Mouse (Mus musculus) midbrain, postnatal 0 days (tissue): Measurements from ENCODE around the gene Ccdc60. TPM values are rescaled to one million over a fixed set of nuclear protein-coding genes. Genes with fewer than 3 reads are reported as not detected.
A peak's percentile ranks its signal among the peaks of the same experiment; 100 is the strongest.
"Not testable (repeated sequence)": the region's sequence is repeated elsewhere in the genome, so short reads cannot be mapped to it uniquely, and the experiment has no call there.

Source experiments
- ATAC-seq: fragments of 200-750 bp; cut with Nextera tagmentation; 2 replicates; pipeline ENCODE4 v1.8.0; 2017; ENCODE audit warnings: moderate number of reproducible peaks, mild to moderate bottlenecking, moderate TSS enrichment, moderate library complexity; ENCODE audit not compliant: low FRiP score
- DNase-seq: peaks from one replicate; pipeline ENCODE4 v3.0.0-alpha.2; 2015; ENCODE audit warnings: low spot score
- H3K27ac ChIP-seq: fragments of 300-500 bp; sonication (generic); 2 replicates; pipeline ENCODE4 v1.5.1; 2014; ENCODE audit warnings: low read depth, mild to moderate bottlenecking, low read length, mixed read lengths
- H3K27me3 ChIP-seq: fragments of 300-500 bp; sonication (generic); 2 replicates; pipeline ENCODE4 v1.6.1; 2014; ENCODE audit warnings: low read length, control low read depth, mixed read lengths; ENCODE audit not compliant: insufficient read depth
- H3K36me3 ChIP-seq: fragments of 300-500 bp; sonication (generic); 2 replicates; pipeline ENCODE4 v1.6.1; 2014; ENCODE audit warnings: low read length, control low read depth, mixed read lengths; ENCODE audit not compliant: insufficient read depth
- H3K4me1 ChIP-seq: fragments of 300-500 bp; sonication (generic); 2 replicates; pipeline ENCODE4 v1.6.1; 2014; ENCODE audit warnings: mild to moderate bottlenecking, control low read depth, antibody characterized with exemption, low read length, mixed read lengths; ENCODE audit not compliant: insufficient read depth
- H3K4me2 ChIP-seq: fragments of 300-500 bp; sonication (generic); 2 replicates; pipeline ENCODE4 v1.6.1; 2014; ENCODE audit warnings: low read depth, mild to moderate bottlenecking, low read length, mixed read lengths; ENCODE audit not compliant: poor library complexity, severe bottlenecking
- H3K4me3 ChIP-seq: fragments of 300-500 bp; sonication (generic); 2 replicates; pipeline ENCODE4 v1.5.1; 2014; ENCODE audit warnings: low read depth, mild to moderate bottlenecking, low read length, moderate library complexity
- H3K9ac ChIP-seq: fragments of 300-500 bp; sonication (generic); replicated peaks from 2 replicates; pipeline ENCODE4 v1.6.1; 2014; ENCODE audit warnings: mild to moderate bottlenecking, low read length, moderate library complexity, mixed read lengths; ENCODE audit not compliant: poor library complexity, severe bottlenecking
- H3K9me3 ChIP-seq: fragments of 300-500 bp; sonication (generic); 2 replicates; pipeline ENCODE4 v1.6.1; 2016; ENCODE audit warnings: low read length, control low read depth
- CTCF ChIP-seq: IDR thresholded peaks from 2 replicates; pipeline ENCODE4 v1.5.1; 2016; ENCODE audit warnings: antibody characterized with exemption, mild to moderate bottlenecking
- WGBS: fragments of 180-500 bp; shearing (Covaris S2); extraction: QIAGEN DNeasy Blood & Tissue Kit; methylation state at CpG from one replicate; pipeline ENCODE4 v1.1.7; 2014; 5-methylcytosine and 5-hydroxymethylcytosine counted together
- polyA plus RNA-seq: library from polyadenylated mRNA; unstranded; fragments of >200 nt; fragmentation: Nextera tagmentation; extraction: Ambion mirVana; gene quantifications from 2 replicates; pipeline ENCODE4 v1.2.1, GENCODE M21; 2015
- total RNA-seq: library from RNA; depleted of rRNA; stranded (reverse); fragments of >200 nt; gene quantifications from 2 replicates; pipeline ENCODE4 v1.2.3, GENCODE M21; 2014

The Ccdc60 gene
- total and polyA plus RNA-seq, 2 experiments from 2014 or later: 2.2 to 2.6 TPM

DNA sequence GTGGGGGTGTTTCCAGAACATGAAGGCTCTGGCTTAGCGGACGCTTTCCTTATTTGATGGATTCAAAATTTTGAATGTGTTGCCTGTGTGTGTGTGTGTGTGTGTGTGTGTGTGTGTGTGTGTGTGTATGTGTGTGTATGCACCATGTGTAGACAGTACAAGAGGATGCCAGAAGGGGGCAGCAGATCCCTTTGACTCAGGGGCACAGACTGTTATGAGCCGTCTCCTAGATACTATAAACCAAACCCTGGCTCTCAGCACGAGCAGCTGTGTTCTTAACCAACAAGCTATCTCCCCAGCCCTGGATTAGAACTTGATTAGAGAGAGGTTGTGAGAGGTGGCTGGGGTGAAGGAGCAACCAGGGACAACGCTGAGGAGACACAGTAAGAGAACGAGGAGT is 117.1 kb downstream of the Ccdc60 start:
- H3K27me3 ChIP-seq: no peaks in the 10 kb centered on the region
- H3K4me1 ChIP-seq: no peaks in the 10 kb centered on the region
- TF ChIP-seq CTCF: no peak
- ATAC-seq (no peak), DNase-seq (no peak)
- no peaks in the 10 kb centered on the region for H3K9me3 ChIP-seq
- H3K27ac ChIP-seq: no peak overlapping the region
- no peak overlapping the region for H3K4me3 ChIP-seq
- H3K4me2 ChIP-seq: no peak overlapping the region
- H3K36me3 ChIP-seq: no peaks in the 10 kb centered on the region
- no peak overlapping the region for H3K9ac ChIP-seq
- 95% methylated on average over 6 of the region's 6 CpGs for WGBS

DNA sequence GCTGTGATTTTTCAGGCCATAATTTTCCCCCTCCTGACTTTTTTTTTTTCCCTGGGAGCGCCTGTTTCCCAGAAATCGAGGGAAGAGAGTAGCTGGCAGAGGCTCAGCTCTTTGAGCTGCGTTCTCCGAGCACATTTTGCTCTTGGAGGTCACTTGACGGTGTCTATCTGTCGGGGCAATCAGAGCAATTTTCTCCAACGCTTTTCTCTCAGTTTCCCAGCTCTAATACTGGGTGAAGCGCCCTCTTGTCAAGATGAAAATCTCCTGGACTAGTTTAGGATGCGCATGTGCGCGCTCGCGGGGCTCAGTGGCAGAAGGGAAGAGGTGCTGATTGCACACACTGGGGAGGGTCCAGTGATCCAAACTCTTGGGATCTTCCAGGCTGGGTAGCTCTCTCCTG is 121.8 kb downstream of the Ccdc60 start:
- WGBS: 60% methylated on average over 13 of the region's 13 CpGs
- DNase-seq: no peak

GRCm38 (mm10) chr5:116165203-116165888 is 123.4 kb downstream of the Ccdc60 start:
- Histone ChIP-seq H3K36me3 (no peaks in the 10 kb centered on the region), H3K4me1 (peaks cover 6% of the 10 kb centered on the region; the same call in 1 of the 2 replicates), H3K27ac (peak overlapping the region; percentile 26; the same call in 1 of the 2 replicates), H3K9me3 (no peaks in the 10 kb centered on the region), H3K27me3 (no peaks in the 10 kb centered on the region), H3K4me2 (no peak overlapping the region), H3K4me3 (no peak overlapping the region), H3K9ac (0 out of 2 replicates have a peak overlapping the region, but pooled peaks have one; percentile 13)
- WGBS: 39% methylated on average over 11 of the region's 11 CpGs
- TF ChIP-seq CTCF: no peak
- ATAC-seq (peak; percentile 72; the same call in 1 of the 2 replicates), DNase-seq (peak; percentile 56)

More for the DNA sequence above, 121.8 kb downstream of the Ccdc60 start:
- Histone ChIP-seq H3K4me3 (no peak overlapping the region), H3K36me3 (no peaks in the 10 kb centered on the region), H3K9me3 (no peaks in the 10 kb centered on the region), H3K4me2 (no peak overlapping the region), H3K27ac (0 out of 2 replicates have a peak overlapping the region, but pooled peaks have one; percentile 44), H3K4me1 (peaks cover 6% of the 10 kb centered on the region; the same call in 1 of the 2 replicates), H3K27me3 (no peaks in the 10 kb centered on the region), H3K9ac (no peak overlapping the region)
- no peak for TF ChIP-seq CTCF
- no peak for ATAC-seq

DNA sequence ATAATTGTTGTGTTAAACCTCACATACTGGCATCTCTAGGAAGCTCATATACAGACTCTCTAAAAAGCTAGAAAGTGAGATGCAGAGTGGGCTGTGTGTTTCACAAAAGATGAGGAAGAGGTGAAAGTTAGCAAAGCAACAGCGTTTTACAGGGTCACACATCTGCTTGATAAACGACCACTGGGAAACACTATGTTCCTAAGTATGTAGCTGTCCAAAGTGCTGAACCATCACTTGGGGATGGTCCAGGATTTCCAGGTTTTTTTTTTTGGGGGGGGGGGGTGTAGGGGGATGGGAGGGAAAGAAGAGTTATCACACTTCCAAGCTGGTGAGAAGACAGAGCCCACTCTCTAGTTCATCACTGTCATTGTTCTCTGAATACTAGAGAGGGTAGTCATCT is 134.0 kb downstream of the Ccdc60 start:
- DNase-seq (no peak), ATAC-seq (no peak)
- Histone ChIP-seq H3K27me3 (no peaks in the 10 kb centered on the region), H3K9ac (no peak overlapping the region), H3K27ac (no peak overlapping the region), H3K4me2 (no peak overlapping the region), H3K36me3 (no peaks in the 10 kb centered on the region), H3K4me1 (no peaks in the 10 kb centered on the region), H3K4me3 (no peak overlapping the region), H3K9me3 (no peaks in the 10 kb centered on the region)
- 31% methylated on average over 2 of the region's 2 CpGs for WGBS
- no peak for TF ChIP-seq CTCF

DNA sequence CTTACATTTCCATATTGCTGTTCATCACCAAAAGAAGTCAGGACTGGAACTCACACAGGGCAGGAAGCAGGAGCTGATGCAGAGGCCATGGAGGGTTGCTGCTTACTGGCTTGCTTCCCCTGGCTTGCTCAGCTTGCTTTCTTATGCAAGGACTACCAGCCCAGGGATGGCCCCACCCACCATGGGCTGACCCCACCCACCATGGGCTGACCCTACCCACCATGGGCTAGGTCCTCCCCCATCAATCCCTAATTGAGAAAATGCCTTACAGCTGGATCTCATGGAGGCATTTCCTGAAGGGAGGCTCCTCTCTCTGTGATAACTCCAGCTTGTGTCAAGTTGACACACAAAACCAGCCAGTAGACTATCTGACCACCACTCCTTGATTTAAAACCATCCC is 142.3 kb downstream of the Ccdc60 start:
- not testable (repeated sequence) for H3K9ac ChIP-seq, H3K4me1 ChIP-seq, H3K9me3 ChIP-seq, ATAC-seq, H3K4me2 ChIP-seq, H3K27ac ChIP-seq, H3K36me3 ChIP-seq, DNase-seq, H3K27me3 ChIP-seq, H3K4me3 ChIP-seq

GRCm38 (mm10) chr5:116144711-116145110 is 144.1 kb downstream of the Ccdc60 start:
- Histone ChIP-seq H3K4me1 (no peaks in the 10 kb centered on the region), H3K27ac (no peak overlapping the region), H3K36me3 (no peaks in the 10 kb centered on the region), H3K9ac (no peak overlapping the region), H3K4me3 (no peak overlapping the region), H3K9me3 (no peaks in the 10 kb centered on the region), H3K4me2 (no peak overlapping the region), H3K27me3 (no peaks in the 10 kb centered on the region)
- ATAC-seq (no peak), DNase-seq (no peak)
- no peak for TF ChIP-seq CTCF
- whole genome bisulfite sequencing: 81% methylated on average over 12 of the region's 12 CpGs
